Mouse (Mus musculus): ENCODE data around the gene Cdh4. TPM values are rescaled to one million over a fixed set of nuclear protein-coding genes. Genes with fewer than 3 reads are reported as not detected.

Gene Cdh4
- polyA plus RNA-seq, 2 experiments, result 0.07 to 0.09 TPM

- H3K27ac ChIP-seq, result no peak overlapping the region
- no peaks in the 10 kb centered on the region for H3K36me3 ChIP-seq (replicated peaks; ENCODE audit: control insufficient read depth, insufficient read depth, low read depth)
- WGBS (ENCODE audit: insufficient replicate concordance), result 42% methylated on average over 2 of the region's 2 CpGs
- no peaks in the 10 kb centered on the region for H3K9me3 ChIP-seq (ENCODE audit: control insufficient read depth, low read length)
- H3K4me1 ChIP-seq (replicated peaks; ENCODE audit: control insufficient read depth in 2 of 2, insufficient read depth in 2 of 2, low read length in 1 of 2), result no peaks in the 10 kb centered on the region
- no peaks in the 10 kb centered on the region for H3K27me3 ChIP-seq (ENCODE audit: control insufficient read depth, insufficient read depth, low read length)
- no peak overlapping the region for H3K4me2 ChIP-seq (ENCODE audit: low read depth)
- no peak for TF ChIP-seq EP300 (IDR thresholded peaks at IDR 0.05; ENCODE audit: low read depth)
- TF ChIP-seq CTCF (IDR thresholded peaks at IDR 0.05; ENCODE audit: low read depth), result no peak
- DNase-seq (ENCODE audit: low read depth in 3 of 3, low spot score in 3 of 3) (no peak), ATAC-seq (ENCODE audit: insufficient read depth) (no peak)
- no peak overlapping the region for H3K9ac ChIP-seq (replicated peaks)
- H3K4me3 ChIP-seq (ENCODE audit: insufficient read depth in 1 of 2, low read depth in 2 of 2, low read length in 2 of 2), result no peak overlapping the region
Observed at GRCm38 (mm10) chr2:179533881-179534280, 91.7 kb downstream of the Cdh4 start.

- H3K9me3 ChIP-seq (ENCODE audit: control insufficient read depth, low read length), result no peaks in the 10 kb centered on the region
- WGBS (ENCODE audit: insufficient replicate concordance), result 22% methylated on average over 6 of the region's 6 CpGs
- TF ChIP-seq EP300 (IDR thresholded peaks at IDR 0.05; ENCODE audit: low read depth) (no peak), CTCF (IDR thresholded peaks at IDR 0.05; ENCODE audit: low read depth) (no peak)
- DNase-seq (ENCODE audit: low read depth in 3 of 3, low spot score in 3 of 3), result no peak
- no peaks in the 10 kb centered on the region for H3K36me3 ChIP-seq (replicated peaks; ENCODE audit: control insufficient read depth, insufficient read depth, low read depth)
- no peaks in the 10 kb centered on the region for H3K4me1 ChIP-seq (replicated peaks; ENCODE audit: control insufficient read depth in 2 of 2, insufficient read depth in 2 of 2, low read length in 1 of 2)
- H3K27ac ChIP-seq, result no peak overlapping the region
- H3K9ac ChIP-seq (replicated peaks), result no peak overlapping the region
- ATAC-seq (ENCODE audit: insufficient read depth), result no peak
- H3K27me3 ChIP-seq (ENCODE audit: control insufficient read depth, insufficient read depth, low read length), result no peaks in the 10 kb centered on the region
- H3K4me3 ChIP-seq (ENCODE audit: insufficient read depth in 1 of 2, low read depth in 2 of 2, low read length in 2 of 2), result no peak overlapping the region
- no peak overlapping the region for H3K4me2 ChIP-seq (ENCODE audit: low read depth)
Observed at GRCm38 (mm10) chr2:179535204-179535603, 93.0 kb downstream of the Cdh4 start.

- Histone ChIP-seq H3K9me3 (ENCODE audit: control insufficient read depth, low read length) (no peaks in the 10 kb centered on the region), H3K36me3 (replicated peaks; ENCODE audit: control insufficient read depth, insufficient read depth, low read depth) (no peaks in the 10 kb centered on the region), H3K4me2 (ENCODE audit: low read depth) (no peak overlapping the region), H3K27me3 (ENCODE audit: control insufficient read depth, insufficient read depth, low read length) (no peaks in the 10 kb centered on the region), H3K4me3 (ENCODE audit: insufficient read depth in 1 of 2, low read depth in 2 of 2, low read length in 2 of 2) (no peak overlapping the region), H3K4me1 (replicated peaks; ENCODE audit: control insufficient read depth in 2 of 2, insufficient read depth in 2 of 2, low read length in 1 of 2) (no peaks in the 10 kb centered on the region), H3K9ac (replicated peaks) (no peak overlapping the region), H3K27ac (no peak overlapping the region)
- DNase-seq (ENCODE audit: low read depth in 3 of 3, low spot score in 3 of 3) (no peak), ATAC-seq (ENCODE audit: insufficient read depth) (no peak)
- TF ChIP-seq EP300 (IDR thresholded peaks at IDR 0.05; ENCODE audit: low read depth), result no peak
- no peak for TF ChIP-seq CTCF (IDR thresholded peaks at IDR 0.05; ENCODE audit: low read depth)
- WGBS (ENCODE audit: insufficient replicate concordance), result 15% methylated on average over 2 of the region's 2 CpGs
Observed at GRCm38 (mm10) chr2:179536762-179537161, 94.5 kb downstream of the Cdh4 start.

GRCm38 (mm10) chr2:179537390-179537789 lies 95.2 kb downstream of the Cdh4 start:
- 17% methylated on average over 19 of the region's 19 CpGs for WGBS (ENCODE audit: insufficient replicate concordance)

GRCm38 (mm10) chr2:179537800-179538450 lies 95.7 kb downstream of the Cdh4 start:
- 49% methylated on average over 3 of the region's 3 CpGs for WGBS (ENCODE audit: insufficient replicate concordance)
- Histone ChIP-seq H3K4me2 (ENCODE audit: low read depth) (no peak overlapping the region), H3K27me3 (ENCODE audit: control insufficient read depth, insufficient read depth, low read length) (no peaks in the 10 kb centered on the region), H3K4me1 (replicated peaks; ENCODE audit: control insufficient read depth in 2 of 2, insufficient read depth in 2 of 2, low read length in 1 of 2) (no peaks in the 10 kb centered on the region), H3K36me3 (replicated peaks; ENCODE audit: control insufficient read depth, insufficient read depth, low read depth) (no peaks in the 10 kb centered on the region), H3K9ac (replicated peaks) (no peak overlapping the region), H3K27ac (no peak overlapping the region), H3K9me3 (ENCODE audit: control insufficient read depth, low read length) (no peaks in the 10 kb centered on the region), H3K4me3 (ENCODE audit: insufficient read depth in 1 of 2, low read depth in 2 of 2, low read length in 2 of 2) (no peak overlapping the region)
- ATAC-seq (ENCODE audit: insufficient read depth) (no peak), DNase-seq (ENCODE audit: low read depth in 3 of 3, low spot score in 3 of 3) (no peak)
- TF ChIP-seq CTCF (IDR thresholded peaks at IDR 0.05; ENCODE audit: low read depth) (no peak), EP300 (IDR thresholded peaks at IDR 0.05; ENCODE audit: low read depth) (no peak)

More at GRCm38 (mm10) chr2:179537390-179537789, 95.2 kb downstream of the Cdh4 start:
- Histone ChIP-seq H3K4me3 (ENCODE audit: insufficient read depth in 1 of 2, low read depth in 2 of 2, low read length in 2 of 2) (no peak overlapping the region), H3K36me3 (replicated peaks; ENCODE audit: control insufficient read depth, insufficient read depth, low read depth) (no peaks in the 10 kb centered on the region), H3K27me3 (ENCODE audit: control insufficient read depth, insufficient read depth, low read length) (no peaks in the 10 kb centered on the region), H3K4me1 (replicated peaks; ENCODE audit: control insufficient read depth in 2 of 2, insufficient read depth in 2 of 2, low read length in 1 of 2) (no peaks in the 10 kb centered on the region), H3K9ac (replicated peaks) (no peak overlapping the region), H3K9me3 (ENCODE audit: control insufficient read depth, low read length) (no peaks in the 10 kb centered on the region), H3K4me2 (ENCODE audit: low read depth) (no peak overlapping the region), H3K27ac (no peak overlapping the region)
- no peak for ATAC-seq (ENCODE audit: insufficient read depth)
- DNase-seq (ENCODE audit: low read depth in 3 of 3, low spot score in 3 of 3), result no peak
- TF ChIP-seq EP300 (IDR thresholded peaks at IDR 0.05; ENCODE audit: low read depth) (no peak), CTCF (IDR thresholded peaks at IDR 0.05; ENCODE audit: low read depth) (no peak)
